Mouse (Mus musculus) lung, adult 2 months (tissue): ENCODE results near the gene Zfp385b. TPM values are rescaled to one million over a fixed set of nuclear protein-coding genes. Genes with fewer than 3 reads are reported as not detected.

Source experiments
- DNase-seq: peaks from one replicate; pipeline ENCODE4 v3.0.0; 2022
- H3K4me1 ChIP-seq: fragments of 200-500 bp; 2 replicates; pipeline ENCODE4 v1.6.1; 2011; ENCODE audit warnings: low read length; ENCODE audit not compliant: control insufficient read depth, insufficient read depth
- H3K4me3 ChIP-seq: fragments of 200-500 bp; replicated peaks from 2 replicates; pipeline ENCODE3; 2011; ENCODE audit warnings: low read depth, mild to moderate bottlenecking, control low read depth, low read length; ENCODE audit errors: extremely low read depth
- CTCF ChIP-seq: fragments of 200-500 bp; IDR thresholded peaks from 2 replicates; pipeline ENCODE4 v1.5.1; 2011; ENCODE audit warnings: mild to moderate bottlenecking, low read length, control low read depth; ENCODE audit not compliant: insufficient read depth
- POLR2A ChIP-seq: fragments of 200-500 bp; IDR thresholded peaks from 2 replicates; pipeline ENCODE4 v1.6.1; 2011; ENCODE audit warnings: low read depth, mild to moderate bottlenecking, control low read depth, low read length, borderline replicate concordance; ENCODE audit errors: extremely low read depth
- WGBS: fragments of 180-500 bp; shearing (Covaris S2); methylation state at CpG from one replicate; pipeline ENCODE4 v1.1.7; 2018; 5-methylcytosine and 5-hydroxymethylcytosine counted together
- polyA plus RNA-seq: library from polyadenylated mRNA; depleted of rRNA; stranded (reverse); fragments of >200 nt; gene quantifications from 2 replicates; pipeline ENCODE4 v1.2.3, GENCODE M21; 2012

The Zfp385b gene
- polyA plus RNA-seq, 1 experiment, result 5.2 TPM

GRCm38 (mm10) chr2:77795859-77796552 lies 23.4 kb downstream of the Zfp385b start:
- 61% methylated on average over 8 of the region's 8 CpGs for WGBS
- Histone ChIP-seq H3K4me3 (no peak overlapping the region), H3K4me1 (no peaks in the 10 kb centered on the region)
- TF ChIP-seq CTCF (no peak), POLR2A (no peak)
- no peak for DNase-seq

- Histone ChIP-seq H3K4me1 (no peaks in the 10 kb centered on the region), H3K4me3 (no peak overlapping the region)
- no peak for DNase-seq
- TF ChIP-seq CTCF (no peak), POLR2A (no peak)
- WGBS, result 66% methylated on average over 4 of the region's 4 CpGs
These were observed 28.6 kb downstream of the Zfp385b start for GRCm38 (mm10) chr2:77790846-77791245.

GRCm38 (mm10) chr2:77790295-77790694 lies 29.1 kb downstream of the Zfp385b start:
- no peak for DNase-seq
- H3K4me1 ChIP-seq, result no peaks in the 10 kb centered on the region
- TF ChIP-seq POLR2A, result no peak
- WGBS, result 72% methylated on average over 9 of the region's 9 CpGs
- H3K4me3 ChIP-seq, result no peak overlapping the region

- Histone ChIP-seq H3K4me1 (no peaks in the 10 kb centered on the region), H3K4me3 (no peak overlapping the region)
- TF ChIP-seq POLR2A (no peak), CTCF (no peak)
- WGBS, result 67% methylated on average over 7 of the region's 7 CpGs
- no peak for DNase-seq
These were observed 38.0 kb downstream of the Zfp385b start for GRCm38 (mm10) chr2:77781390-77781789.

- Histone ChIP-seq H3K4me3 (no peak overlapping the region), H3K4me1 (no peaks in the 10 kb centered on the region)
- TF ChIP-seq POLR2A (no peak), CTCF (no peak)
- DNase-seq, result no peak
- WGBS, result 31% methylated on average over 6 of the region's 6 CpGs
These were observed 41.7 kb downstream of the Zfp385b start for GRCm38 (mm10) chr2:77777781-77778180.

GRCm38 (mm10) chr2:77777047-77777686 lies 42.3 kb downstream of the Zfp385b start:
- no peaks in the 10 kb centered on the region for H3K4me1 ChIP-seq
- TF ChIP-seq POLR2A, result no peak
- TF ChIP-seq CTCF, result no peak
- 66% methylated on average over 10 of the region's 10 CpGs for WGBS
- H3K4me3 ChIP-seq, result no peak overlapping the region
- DNase-seq, result no peak

- TF ChIP-seq POLR2A (no peak), CTCF (no peak)
- Histone ChIP-seq H3K4me1 (no peaks in the 10 kb centered on the region), H3K4me3 (no peak overlapping the region)
- WGBS, result 67% methylated on average over 15 of the region's 15 CpGs
- no peak for DNase-seq
These were observed 44.1 kb downstream of the Zfp385b start for GRCm38 (mm10) chr2:77775247-77775880.

- Histone ChIP-seq H3K4me3 (no peak overlapping the region), H3K4me1 (no peaks in the 10 kb centered on the region)
- TF ChIP-seq POLR2A, result no peak
- no peak for TF ChIP-seq CTCF
- DNase-seq, result no peak
- 48% methylated on average over 8 of the region's 8 CpGs for WGBS
These were observed 49.3 kb downstream of the Zfp385b start for GRCm38 (mm10) chr2:77770056-77770697.

GRCm38 (mm10) chr2:77768321-77768886 lies 51.0 kb downstream of the Zfp385b start:
- DNase-seq, result no peak
- 71% methylated on average over 17 of the region's 17 CpGs for WGBS
- TF ChIP-seq CTCF, result no peak
- TF ChIP-seq POLR2A, result no peak
- Histone ChIP-seq H3K4me1 (no peaks in the 10 kb centered on the region), H3K4me3 (no peak overlapping the region)

- no peaks in the 10 kb centered on the region for H3K4me1 ChIP-seq
- no peak overlapping the region for H3K4me3 ChIP-seq
- 86% methylated on average over 8 of the region's 8 CpGs for WGBS
- DNase-seq, result no peak
- TF ChIP-seq CTCF (no peak), POLR2A (no peak)
These were observed 57.5 kb downstream of the Zfp385b start for GRCm38 (mm10) chr2:77761967-77762366.
